Mouse (Mus musculus) intestine, postnatal 0 days (tissue): ENCODE results near the gene Plekhg5. TPM values are rescaled to one million over a fixed set of nuclear protein-coding genes. Genes with fewer than 3 reads are reported as not detected.

Experiments
- ATAC-seq: fragments of 200-750 bp; cut with Nextera tagmentation; 2 replicates; pipeline ENCODE4 v1.8.0; 2017; ENCODE audit warnings: mild to moderate bottlenecking, moderate TSS enrichment, moderate library complexity
- H3K27ac ChIP-seq: fragments of 300-500 bp; sonication (generic); 2 replicates; pipeline ENCODE4 v1.5.1; 2014; ENCODE audit warnings: mild to moderate bottlenecking, low read depth, low read length, moderate library complexity
- H3K27me3 ChIP-seq: fragments of 300-500 bp; sonication (generic); replicated peaks from 2 replicates; pipeline ENCODE4 v1.6.1; 2014; ENCODE audit warnings: low read length, mixed read lengths; ENCODE audit not compliant: control insufficient read depth, insufficient read depth
- H3K36me3 ChIP-seq: fragments of 300-500 bp; sonication (generic); 2 replicates; pipeline ENCODE4 v1.6.1; 2014; ENCODE audit warnings: mild to moderate bottlenecking, moderate library complexity; ENCODE audit not compliant: control insufficient read depth, insufficient read depth
- H3K4me1 ChIP-seq: fragments of 300-500 bp; sonication (generic); replicated peaks from 2 replicates; pipeline ENCODE4 v1.6.1; 2014; ENCODE audit warnings: antibody characterized with exemption, low read length, mixed read lengths; ENCODE audit not compliant: control insufficient read depth, insufficient read depth
- H3K4me2 ChIP-seq: fragments of 300-500 bp; sonication (generic); replicated peaks from 2 replicates; pipeline ENCODE4 v1.6.1; 2014; ENCODE audit warnings: low read depth, mild to moderate bottlenecking, moderate library complexity
- H3K4me3 ChIP-seq: fragments of 300-500 bp; sonication (generic); 2 replicates; pipeline ENCODE4 v1.5.1; 2014; ENCODE audit warnings: low read depth, low read length
- H3K9ac ChIP-seq: fragments of 300-500 bp; sonication (generic); 2 replicates; pipeline ENCODE4 v1.6.1; 2014; ENCODE audit warnings: mild to moderate bottlenecking, low read depth, low read length
- H3K9me3 ChIP-seq: fragments of 300-500 bp; sonication (generic); 2 replicates; pipeline ENCODE4 v1.6.1; 2016; ENCODE audit warnings: mixed run types; ENCODE audit not compliant: control insufficient read depth
- CTCF ChIP-seq: sonication (generic); IDR thresholded peaks from 2 replicates; pipeline ENCODE4 v1.5.1; 2016; ENCODE audit warnings: low read depth, mild to moderate bottlenecking, control low read depth, antibody characterized with exemption, moderate library complexity
- WGBS: fragments of 180-500 bp; shearing (Covaris S2); extraction: QIAGEN DNeasy Blood & Tissue Kit; methylation state at CpG from one replicate; pipeline ENCODE4 v1.1.7; 2014; 5-methylcytosine and 5-hydroxymethylcytosine counted together
- polyA plus RNA-seq: library from polyadenylated mRNA; unstranded; fragments of >200 nt; fragmentation: Nextera tagmentation; extraction: Ambion mirVana; gene quantifications from 2 replicates; pipeline ENCODE4 v1.2.1, GENCODE M21; 2015

Plekhg5 gene
- polyA plus RNA-seq, 1 experiment from 2014 or later, result 14.0 TPM

DNA sequence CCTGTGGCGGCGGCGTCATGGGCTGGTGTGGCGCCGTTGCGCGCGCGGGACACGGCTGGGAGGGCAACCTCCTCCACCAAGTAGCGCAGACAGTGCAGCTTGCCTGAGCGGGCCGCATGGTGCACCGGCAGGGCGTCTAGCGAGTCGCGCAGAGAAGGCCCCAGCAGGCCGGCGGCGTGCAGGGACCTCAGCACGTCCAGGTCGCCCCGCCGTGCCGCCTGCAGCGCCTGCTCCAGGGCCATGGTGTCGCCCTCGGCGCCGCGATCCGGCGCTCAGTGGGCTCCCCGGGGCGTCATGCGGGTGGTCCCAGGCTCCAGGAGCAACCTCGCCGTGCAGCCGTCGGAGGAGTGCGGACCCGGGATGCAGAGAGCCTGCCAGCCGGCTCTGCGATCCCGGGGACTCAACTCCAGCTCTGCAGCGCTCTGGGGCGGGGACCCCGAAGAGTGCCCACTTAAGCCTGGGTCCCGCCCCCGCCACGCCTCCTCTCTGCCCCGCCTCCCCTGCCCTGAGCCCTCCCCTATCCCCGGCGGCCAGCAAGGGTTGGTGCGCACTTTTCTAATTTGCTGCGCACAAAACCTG, 79.8 kb downstream of the Plekhg5 start, which contains the start of gene Espn:
TSS of gene Espn (minus strand) at position 406 of the 579 bp plus-strand sequence.
- no peak for ATAC-seq
- H3K9me3 ChIP-seq, result no peaks in the 10 kb centered on the region
- TF ChIP-seq CTCF, result no peak
- peak within 1 kb of the TSS; percentile 28 for H3K4me3 ChIP-seq
- 2% methylated on average over 42 of the region's 57 CpGs for WGBS
- H3K27ac ChIP-seq, result no peak within 1 kb of the TSS
- H3K4me2 ChIP-seq, result peak within 1 kb of the TSS; percentile 69
- H3K27me3 ChIP-seq, result peaks cover 29% of the 10 kb centered on the region
- H3K9ac ChIP-seq, result no peak within 1 kb of the TSS
- H3K4me1 ChIP-seq, result no peaks in the 10 kb centered on the region; the same call in 1 of the 2 replicates
- H3K36me3 ChIP-seq, result no peaks in the 10 kb centered on the region

DNA sequence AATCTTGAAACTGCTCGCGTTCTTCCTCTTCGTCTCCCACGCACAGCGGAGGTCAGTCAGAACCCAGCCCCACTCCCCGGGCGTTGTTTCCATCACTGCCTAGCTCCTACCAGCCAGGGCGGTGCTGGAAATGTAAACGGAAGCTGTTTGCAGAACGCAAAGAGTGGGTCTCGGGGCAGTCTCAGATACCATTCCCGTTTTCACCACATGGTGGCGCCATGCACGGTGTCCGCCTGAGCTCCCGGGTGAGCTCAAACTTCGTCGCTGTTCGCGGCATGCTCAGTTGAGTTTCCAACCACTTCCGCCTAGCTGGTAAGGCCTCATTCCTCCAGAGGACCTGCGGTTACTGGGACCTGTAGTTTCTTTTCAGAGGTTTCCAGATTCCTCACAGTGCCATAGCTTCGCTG, 81.5 kb downstream of the Plekhg5 start:
- Histone ChIP-seq H3K36me3 (no peaks in the 10 kb centered on the region), H3K9me3 (no peaks in the 10 kb centered on the region), H3K4me3 (peak overlapping the region; percentile 13; the same call in 1 of the 2 replicates), H3K4me1 (no peaks in the 10 kb centered on the region; the same call in 1 of the 2 replicates), H3K4me2 (peak overlapping the region; percentile 58), H3K27me3 (peaks cover 41% of the 10 kb centered on the region), H3K9ac (no peak overlapping the region), H3K27ac (no peak overlapping the region)
- peak; percentile 44 for ATAC-seq
- peak; percentile 96 for TF ChIP-seq CTCF
- whole genome bisulfite sequencing, result 1% methylated on average over 23 of the region's 23 CpGs

DNA sequence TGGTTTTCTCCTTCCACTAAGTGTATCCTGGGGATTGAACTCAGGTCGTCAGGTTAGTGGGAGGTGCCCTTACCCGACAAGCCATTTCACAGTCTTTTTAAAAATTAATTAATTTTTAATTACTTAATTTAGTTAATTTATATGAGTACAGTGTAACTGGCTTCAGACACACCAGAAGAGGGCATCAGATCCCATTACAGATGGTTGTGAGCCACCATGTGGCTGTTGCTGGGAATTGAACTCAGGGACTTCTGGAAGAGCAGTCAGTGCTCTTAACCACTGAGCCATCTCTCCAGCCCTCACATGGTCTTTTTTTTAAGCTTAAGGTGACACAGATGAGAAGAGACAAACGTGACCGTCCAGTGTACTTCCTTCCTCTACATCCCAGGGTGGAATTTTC, 82.7 kb downstream of the Plekhg5 start:
- peaks cover 4% of the 10 kb centered on the region; the same call in 1 of the 2 replicates for H3K4me1 ChIP-seq
- H3K9ac ChIP-seq, result no peak overlapping the region
- TF ChIP-seq CTCF, result peak; percentile 19; the same call in 1 of the 2 replicates
- WGBS, result 64% methylated on average over 4 of the region's 4 CpGs
- ATAC-seq, result no peak
- no peaks in the 10 kb centered on the region for H3K9me3 ChIP-seq
- H3K4me3 ChIP-seq, result no peak overlapping the region
- H3K4me2 ChIP-seq, result no peak overlapping the region
- no peaks in the 10 kb centered on the region for H3K36me3 ChIP-seq
- H3K27ac ChIP-seq, result no peak overlapping the region
- H3K27me3 ChIP-seq, result peaks cover 53% of the 10 kb centered on the region

DNA sequence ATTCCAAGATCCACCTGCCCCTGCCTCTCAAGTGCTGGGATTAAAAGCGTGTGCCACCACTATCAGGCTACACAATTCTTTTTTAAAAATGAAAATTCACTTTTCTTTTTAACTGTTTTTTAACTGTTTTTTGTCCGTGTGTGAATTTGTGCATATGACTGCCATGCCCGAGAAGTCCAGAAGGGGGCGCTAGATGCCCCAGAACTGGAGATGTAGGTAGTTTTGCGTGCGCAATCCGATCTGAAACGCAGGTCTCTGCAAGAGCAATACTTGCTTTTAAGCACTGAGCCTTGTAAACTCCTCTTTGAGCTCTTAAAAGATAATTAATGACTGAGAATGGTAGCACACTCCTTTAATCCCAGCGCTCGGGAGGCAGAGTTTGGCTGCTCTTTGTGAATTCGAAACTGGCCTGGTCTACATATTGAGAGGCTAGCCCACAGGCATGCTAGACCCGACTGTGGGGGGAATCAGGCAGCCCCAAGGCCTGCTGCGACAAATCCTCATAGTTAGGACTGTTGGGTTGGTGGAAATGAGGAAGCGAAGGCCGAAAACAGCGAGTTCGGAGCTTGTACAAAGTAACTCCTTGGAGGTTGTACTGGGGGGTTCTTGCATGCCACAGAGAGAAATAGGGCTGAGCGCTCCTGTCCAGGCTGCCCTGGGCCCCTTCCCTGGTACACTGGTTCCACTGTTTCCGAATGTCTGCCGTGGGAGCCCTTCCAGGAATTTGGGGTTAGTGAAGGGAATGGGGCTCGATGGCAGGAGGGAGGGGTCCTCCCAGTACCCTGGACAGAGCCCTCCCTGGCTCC, 85.7 kb downstream of the Plekhg5 start:
- Histone ChIP-seq H3K4me3 (peak overlapping the region; percentile 37), H3K27me3 (peaks cover 32% of the 10 kb centered on the region), H3K27ac (no peak overlapping the region), H3K4me2 (peak overlapping the region; percentile 71), H3K4me1 (peaks cover 12% of the 10 kb centered on the region), H3K9ac (peak overlapping the region; percentile 17; the same call in 1 of the 2 replicates), H3K9me3 (no peaks in the 10 kb centered on the region), H3K36me3 (no peaks in the 10 kb centered on the region)
- WGBS, result 14% methylated on average over 21 of the region's 21 CpGs
- no peak for ATAC-seq
- peak; percentile 81 for TF ChIP-seq CTCF

DNA sequence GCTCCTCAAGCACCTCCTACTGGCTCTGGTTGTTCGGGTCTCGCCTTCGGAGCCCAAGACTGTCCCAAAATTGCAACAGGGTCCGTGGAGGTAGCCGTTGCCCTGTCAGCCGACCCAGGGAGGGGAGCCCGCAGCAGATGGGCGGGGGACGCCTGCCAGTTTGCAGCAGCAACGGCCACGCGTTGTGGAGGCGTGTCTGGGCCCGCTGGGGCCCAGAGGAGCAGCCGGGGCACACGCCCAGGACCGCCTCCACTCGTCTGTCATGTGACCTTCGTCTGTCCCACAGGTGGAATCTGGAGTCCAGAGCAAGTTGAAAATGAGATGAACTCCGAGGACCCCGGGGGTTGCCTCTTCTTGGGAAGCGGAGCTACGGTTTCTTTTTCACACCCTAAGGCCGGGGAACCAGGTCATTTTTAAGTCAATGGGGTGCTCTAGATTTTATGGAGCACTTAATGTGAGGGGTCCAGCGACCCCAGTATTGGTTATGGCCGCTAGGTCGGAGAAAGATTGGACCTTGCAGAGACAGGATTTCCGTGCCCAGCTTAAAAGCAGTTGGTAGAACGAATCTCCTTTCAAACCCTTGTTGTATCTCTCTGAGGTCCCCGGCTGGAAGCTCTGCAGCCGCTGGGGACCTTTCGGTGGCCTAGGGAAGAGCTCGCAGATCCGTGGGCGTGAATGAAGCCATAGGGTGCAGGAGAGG, 86.4 kb downstream of the Plekhg5 start, which contains the start of gene Hes2:
TSS of gene Hes2 (plus strand) at position 283 of the 700 bp plus-strand sequence.
- H3K9me3 ChIP-seq, result no peaks in the 10 kb centered on the region
- H3K4me1 ChIP-seq, result peaks cover 12% of the 10 kb centered on the region
- H3K27ac ChIP-seq, result peak within 1 kb of the TSS; percentile 75
- WGBS, result 3% methylated on average over 35 of the region's 35 CpGs
- peak within 1 kb of the TSS; percentile 37 for H3K4me3 ChIP-seq
- H3K4me2 ChIP-seq, result peak within 1 kb of the TSS; percentile 71
- no peak for ATAC-seq
- peak within 1 kb of the TSS; percentile 17; the same call in 1 of the 2 replicates for H3K9ac ChIP-seq
- H3K27me3 ChIP-seq, result peaks cover 24% of the 10 kb centered on the region
- TF ChIP-seq CTCF, result no peak; the same call in 1 of the 2 replicates
- no peaks in the 10 kb centered on the region for H3K36me3 ChIP-seq
